Mouse (Mus musculus): ENCODE data around the gene Spcs2. TPM values are rescaled to one million over a fixed set of nuclear protein-coding genes. Genes with fewer than 3 reads are reported as not detected.

Gene Spcs2
- total and polyA plus RNA-seq, 3 experiments: 203 to 272 (median 232) TPM

GRCm38 (mm10) chr7:99873965-99874364 is 10.7 kb upstream of the Spcs2 start:
- Histone ChIP-seq H3K9ac (ENCODE audit: insufficient read depth, low read depth) (no peak overlapping the region), H3K27me3 (replicated peaks) (no peaks in the 10 kb centered on the region), H3K27ac (ENCODE audit: insufficient read depth, low read depth) (no peak overlapping the region), H3K4me1 (ENCODE audit: control insufficient read depth in 1 of 2, insufficient read depth in 2 of 2) (peaks cover 9 to 23% of the 10 kb centered on the region in 2 experiments), H3K4me3 (replicated peaks in 1 of 3; ENCODE audit: low read depth in 2 of 3, low read length in 2 of 3, poor library complexity in 1 of 3) (no peak overlapping the region), H3K9me3 (replicated peaks; ENCODE audit: low read length) (no peaks in the 10 kb centered on the region), H3K36me3 (replicated peaks in 1 of 2; ENCODE audit: control insufficient read depth in 1 of 2, insufficient read depth in 1 of 2, low read length in 1 of 2) (no peaks in the 10 kb centered on the region), H3K4me2 (ENCODE audit: insufficient read depth, low read depth, poor library complexity, severe bottlenecking) (no peak overlapping the region), H3K79me2 (replicated peaks; ENCODE audit: control insufficient read depth, extremely low read depth, insufficient read depth, poor library complexity, severe bottlenecking) (no peaks in the 10 kb centered on the region)
- in situ Hi-C loops (cut with MboI; ENCODE audit: low pct_ligation_motif_present, low pct_unique_long_range_greater_than_20kb, low sequenced_read_pairs) (loop anchor here (5.0 kb wide), 1 partner anchor 62 kb away; no protein-coding TSS in a partner anchor), dilution Hi-C loops (cut with MboI; ENCODE audit: extremely low pct_ligation_motif_present, extremely low pct_unique_long_range_greater_than_20kb, low sequenced_read_pairs) (no loop called here)
- TF ChIP-seq POLR2AphosphoS2 (IDR thresholded peaks at IDR 0.05; ENCODE audit: low read depth, low read length) (no peak), IRF4 (IDR thresholded peaks at IDR 0.05; ENCODE audit: low read depth, low read length) (no peak), ZKSCAN1 (IDR thresholded peaks at IDR 0.05; ENCODE audit: borderline replicate concordance, low read depth, low read length) (no peak), HCFC1 (IDR thresholded peaks at IDR 0.05; ENCODE audit: low read depth, low read length) (no peak), NELFE (IDR thresholded peaks at IDR 0.05; ENCODE audit: low read depth, low read length) (no peak), NRF1 (IDR thresholded peaks at IDR 0.05; ENCODE audit: low read depth, low read length) (no peak), USF2 (conservative IDR thresholded peaks at IDR 0.05; ENCODE audit: low read depth, low read length) (no peak), EP300 (IDR thresholded peaks at IDR 0.05; ENCODE audit: low read length) (no peak), JUND (conservative IDR thresholded peaks at IDR 0.05; ENCODE audit: low read depth, low read length) (no peak), CHD1 (IDR thresholded peaks at IDR 0.05; ENCODE audit: low read depth, low read length) (no peak)
- no peak for DNase-seq (ENCODE audit: extremely low read depth)

GRCm38 (mm10) chr7:99869296-99869695 is 6.0 kb upstream of the Spcs2 start:
- TF ChIP-seq EP300 (IDR thresholded peaks at IDR 0.05; ENCODE audit: low read length) (peak; percentile 9; the same call in 1 of the 2 replicates), CTCF (conservative IDR thresholded peaks at IDR 0.05 in 1 of 2, IDR thresholded peaks at IDR 0.05 in 1 of 2; ENCODE audit: low read depth in 2 of 2, low read length in 2 of 2) (no peak)
- Histone ChIP-seq H3K4me1 (ENCODE audit: control insufficient read depth in 1 of 2, insufficient read depth in 2 of 2) (peaks cover 12 to 26% of the 10 kb centered on the region in 2 experiments), H3K4me3 (replicated peaks in 1 of 3; ENCODE audit: low read depth in 2 of 3, low read length in 2 of 3, poor library complexity in 1 of 3) (no peak overlapping the region), H3K9ac (ENCODE audit: insufficient read depth, low read depth) (no peak overlapping the region), H3K4me2 (ENCODE audit: insufficient read depth, low read depth, poor library complexity, severe bottlenecking) (no peak overlapping the region), H3K79me2 (replicated peaks; ENCODE audit: control insufficient read depth, extremely low read depth, insufficient read depth, poor library complexity, severe bottlenecking) (no peaks in the 10 kb centered on the region), H3K27me3 (replicated peaks) (no peaks in the 10 kb centered on the region), H3K27ac (ENCODE audit: insufficient read depth, low read depth) (no peak overlapping the region), H3K36me3 (replicated peaks in 1 of 2; ENCODE audit: control insufficient read depth in 1 of 2, insufficient read depth in 1 of 2, low read length in 1 of 2) (no peaks in the 10 kb centered on the region), H3K9me3 (replicated peaks; ENCODE audit: low read length) (no peaks in the 10 kb centered on the region)
- dilution Hi-C loops (cut with MboI; ENCODE audit: extremely low pct_ligation_motif_present, extremely low pct_unique_long_range_greater_than_20kb, low sequenced_read_pairs) (no loop called here), in situ Hi-C loops (cut with MboI; ENCODE audit: low pct_ligation_motif_present, low pct_unique_long_range_greater_than_20kb, low sequenced_read_pairs) (no loop called here)
- peak; percentile 55 for DNase-seq (ENCODE audit: extremely low read depth)

- no peak overlapping the region for H3K9ac ChIP-seq (ENCODE audit: insufficient read depth, low read depth)
- DNase-seq (ENCODE audit: extremely low read depth): no peak
- no peak overlapping the region for H3K27ac ChIP-seq (ENCODE audit: insufficient read depth, low read depth)
- no peaks in the 10 kb centered on the region for H3K27me3 ChIP-seq (replicated peaks)
- no peaks in the 10 kb centered on the region for H3K9me3 ChIP-seq (replicated peaks; ENCODE audit: low read length)
- TF ChIP-seq MAX (IDR thresholded peaks at IDR 0.05; ENCODE audit: low read length): no peak
- TF ChIP-seq NRF1 (IDR thresholded peaks at IDR 0.05; ENCODE audit: low read depth, low read length): no peak
- TF ChIP-seq ZKSCAN1 (IDR thresholded peaks at IDR 0.05; ENCODE audit: borderline replicate concordance, low read depth, low read length): no peak
- no peak for TF ChIP-seq CTCF (conservative IDR thresholded peaks at IDR 0.05 in 1 of 2, IDR thresholded peaks at IDR 0.05 in 1 of 2; ENCODE audit: low read depth in 2 of 2, low read length in 2 of 2)
- TF ChIP-seq SMC3 (IDR thresholded peaks at IDR 0.05; ENCODE audit: low read depth, low read length): no peak
- TF ChIP-seq SIN3A (IDR thresholded peaks at IDR 0.05; ENCODE audit: low read length): no peak
- no peak for TF ChIP-seq USF2 (conservative IDR thresholded peaks at IDR 0.05; ENCODE audit: low read depth, low read length)
- H3K36me3 ChIP-seq (replicated peaks in 1 of 2; ENCODE audit: control insufficient read depth in 1 of 2, insufficient read depth in 1 of 2, low read length in 1 of 2): no peaks in the 10 kb centered on the region
- no peak overlapping the region for H3K4me2 ChIP-seq (ENCODE audit: insufficient read depth, low read depth, poor library complexity, severe bottlenecking)
- H3K4me1 ChIP-seq (ENCODE audit: control insufficient read depth in 1 of 2, insufficient read depth in 2 of 2): peaks cover 11 to 20% of the 10 kb centered on the region in 2 experiments
- dilution Hi-C loops (cut with MboI; ENCODE audit: extremely low pct_ligation_motif_present, extremely low pct_unique_long_range_greater_than_20kb, low sequenced_read_pairs) (no loop called here), in situ Hi-C loops (cut with MboI; ENCODE audit: low pct_ligation_motif_present, low pct_unique_long_range_greater_than_20kb, low sequenced_read_pairs) (no loop called here)
- no peaks in the 10 kb centered on the region for H3K79me2 ChIP-seq (replicated peaks; ENCODE audit: control insufficient read depth, extremely low read depth, insufficient read depth, poor library complexity, severe bottlenecking)
- no peak overlapping the region for H3K4me3 ChIP-seq (replicated peaks in 1 of 3; ENCODE audit: low read depth in 2 of 3, low read length in 2 of 3, poor library complexity in 1 of 3)
These were observed 2.0 kb upstream of the Spcs2 start for GRCm38 (mm10) chr7:99865219-99865618.
